Mouse (Mus musculus) midbrain, embryonic 11.5 days (tissue): ENCODE data around the gene Furin. TPM values are rescaled to one million over a fixed set of nuclear protein-coding genes. Genes with fewer than 3 reads are reported as not detected.
A peak's percentile ranks its signal among the peaks of the same experiment; 100 is the strongest.

ENCODE experiments used
- ATAC-seq: fragments of 200-750 bp; cut with Nextera tagmentation; 2 replicates; pipeline ENCODE4 v1.8.0; 2017; ENCODE audit warnings: moderate TSS enrichment, moderate library complexity; ENCODE audit not compliant: low FRiP score
- DNase-seq: peaks from one replicate; pipeline ENCODE4 v3.0.0; 2015; ENCODE audit warnings: low spot score; ENCODE audit errors: missing footprints
- H3K27ac ChIP-seq: fragments of 300-500 bp; sonication (generic); 2 replicates; pipeline ENCODE4 v1.5.1; 2014; ENCODE audit warnings: low read depth, low read length
- H3K27me3 ChIP-seq: fragments of 300-500 bp; sonication (generic); 2 replicates; pipeline ENCODE4 v1.6.1; 2014; ENCODE audit warnings: mild to moderate bottlenecking, low read length, moderate library complexity, mixed read lengths; ENCODE audit not compliant: control insufficient read depth, insufficient read depth
- H3K36me3 ChIP-seq: fragments of 300-500 bp; sonication (generic); 2 replicates; pipeline ENCODE4 v1.6.1; 2014; ENCODE audit warnings: mild to moderate bottlenecking, low read length, moderate library complexity, mixed read lengths; ENCODE audit not compliant: control insufficient read depth, insufficient read depth
- H3K4me1 ChIP-seq: fragments of 300-500 bp; sonication (generic); 2 replicates; pipeline ENCODE4 v1.6.1; 2014; ENCODE audit warnings: low read length; ENCODE audit not compliant: control insufficient read depth, insufficient read depth
- H3K4me2 ChIP-seq: fragments of 300-500 bp; sonication (generic); 2 replicates; pipeline ENCODE4 v1.6.1; 2014; ENCODE audit warnings: mild to moderate bottlenecking, moderate library complexity
- H3K4me3 ChIP-seq: fragments of 300-500 bp; sonication (generic); 2 replicates; pipeline ENCODE4 v1.5.1; 2014; ENCODE audit warnings: low read depth, low read length
- H3K9ac ChIP-seq: fragments of 300-500 bp; sonication (generic); 2 replicates; pipeline ENCODE4 v1.6.1; 2014; ENCODE audit warnings: low read length
- H3K9me3 ChIP-seq: fragments of 300-500 bp; sonication (generic); 2 replicates; pipeline ENCODE4 v1.6.1; 2016; ENCODE audit warnings: low read length; ENCODE audit not compliant: control insufficient read depth
- WGBS: fragments of 180-500 bp; shearing (Covaris S2); extraction: QIAGEN DNeasy Blood & Tissue Kit; methylation state at CpG from one replicate; pipeline ENCODE4 v1.1.7; 2014; 5-methylcytosine and 5-hydroxymethylcytosine counted together
- polyA plus RNA-seq: library from polyadenylated mRNA; unstranded; fragments of >200 nt; fragmentation: Nextera tagmentation; extraction: Ambion mirVana; gene quantifications from 2 replicates; pipeline ENCODE4 v1.2.1, GENCODE M21; 2014

Gene Furin
- polyA plus RNA-seq, 1 experiment from 2014 or later = 2.7 TPM

DNA sequence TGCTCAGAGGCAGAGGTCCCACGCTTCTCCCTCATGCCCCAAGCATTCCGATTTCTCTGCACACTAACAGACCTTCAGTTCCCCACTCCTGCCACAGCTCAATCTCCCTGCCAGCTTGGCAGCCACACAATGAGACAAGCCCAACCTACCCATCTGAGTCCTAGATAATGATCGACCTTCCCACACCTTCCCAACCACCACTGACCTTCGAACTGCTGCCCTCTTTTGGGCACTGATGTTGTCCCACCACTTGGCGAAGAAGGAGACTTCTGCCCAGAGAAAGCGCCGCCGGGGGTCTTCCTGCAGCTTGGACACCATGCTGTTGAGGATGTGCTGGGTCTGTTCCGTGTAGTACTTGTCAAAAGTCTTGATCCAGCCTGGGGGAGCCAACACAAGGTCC is 37.2 kb downstream of the Furin start:
- no peaks in the 10 kb centered on the region for H3K9me3 ChIP-seq
- no peaks in the 10 kb centered on the region for H3K27me3 ChIP-seq
- DNase-seq (no peak), ATAC-seq (no peak)
- peaks cover 11% of the 10 kb centered on the region for H3K4me1 ChIP-seq
- peaks cover 12% of the 10 kb centered on the region; the same call in 1 of the 2 replicates for H3K36me3 ChIP-seq
- H3K4me3 ChIP-seq = no peak overlapping the region
- H3K4me2 ChIP-seq = no peak overlapping the region
- no peak overlapping the region for H3K27ac ChIP-seq
- WGBS = 88% methylated on average over 9 of the region's 9 CpGs
- H3K9ac ChIP-seq = no peak overlapping the region

DNA sequence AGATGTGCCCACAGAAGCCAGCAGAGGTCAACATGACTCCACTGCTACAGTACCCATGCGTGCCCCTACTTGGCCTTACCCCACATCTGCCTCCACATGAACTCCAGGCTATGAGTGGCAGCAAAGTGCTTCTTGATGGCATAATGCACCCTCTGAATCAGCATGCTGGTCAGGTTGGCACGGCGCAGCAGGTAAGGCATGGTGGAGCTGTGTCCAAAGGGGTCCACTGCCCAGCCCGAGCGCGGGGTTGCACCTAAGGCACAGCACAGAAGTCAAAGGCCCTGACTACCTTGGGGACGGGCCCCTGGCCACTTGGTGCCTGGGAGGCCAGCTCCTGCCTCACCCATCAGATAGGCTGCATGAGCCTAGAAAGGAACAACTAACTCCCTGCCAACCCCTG is 38.0 kb downstream of the Furin start:
- Histone ChIP-seq H3K4me1 (peaks cover 11% of the 10 kb centered on the region), H3K27me3 (no peaks in the 10 kb centered on the region), H3K4me3 (no peak overlapping the region), H3K4me2 (no peak overlapping the region), H3K36me3 (peaks cover 12% of the 10 kb centered on the region), H3K9me3 (no peaks in the 10 kb centered on the region), H3K9ac (no peak overlapping the region), H3K27ac (no peak overlapping the region)
- no peak for ATAC-seq
- no peak for DNase-seq
- WGBS = 97% methylated on average over 7 of the region's 7 CpGs

GRCm38 (mm10) chr7:80365759-80366158 is 39.5 kb downstream of the Furin start:
- no peaks in the 10 kb centered on the region for H3K9me3 ChIP-seq
- H3K36me3 ChIP-seq = peaks cover 12% of the 10 kb centered on the region
- WGBS = 91% methylated on average over 2 of the region's 2 CpGs
- ATAC-seq = no peak
- no peak overlapping the region for H3K4me2 ChIP-seq
- H3K27me3 ChIP-seq = no peaks in the 10 kb centered on the region
- peaks cover 11% of the 10 kb centered on the region for H3K4me1 ChIP-seq
- no peak overlapping the region for H3K27ac ChIP-seq
- no peak overlapping the region for H3K9ac ChIP-seq
- H3K4me3 ChIP-seq = no peak overlapping the region
- no peak for DNase-seq

GRCm38 (mm10) chr7:80360435-80360834 is 44.8 kb downstream of the Furin start:
- WGBS = 75% methylated on average over 3 of the region's 3 CpGs
- peaks cover 17% of the 10 kb centered on the region for H3K36me3 ChIP-seq

GRCm38 (mm10) chr7:80358039-80358438 is 47.2 kb downstream of the Furin start:
- WGBS = 67% methylated on average over 4 of the region's 4 CpGs
- H3K9me3 ChIP-seq = no peaks in the 10 kb centered on the region
- H3K4me1 ChIP-seq = peaks cover 4% of the 10 kb centered on the region; the same call in 1 of the 2 replicates
- ATAC-seq (no peak), DNase-seq (no peak)
- H3K27ac ChIP-seq = no peak overlapping the region
- 0 out of 2 replicates have a peak, but pooled peaks cover 2% of the 10 kb centered on the region for H3K27me3 ChIP-seq
- H3K36me3 ChIP-seq = peaks cover 15% of the 10 kb centered on the region
- H3K9ac ChIP-seq = no peak overlapping the region
- H3K4me2 ChIP-seq = no peak overlapping the region
- no peak overlapping the region for H3K4me3 ChIP-seq

More at GRCm38 (mm10) chr7:80360435-80360834, 44.8 kb downstream of the Furin start:
- Histone ChIP-seq H3K4me2 (no peak overlapping the region), H3K27ac (no peak overlapping the region), H3K27me3 (0 out of 2 replicates have a peak, but pooled peaks cover 2% of the 10 kb centered on the region), H3K4me3 (no peak overlapping the region), H3K9me3 (no peaks in the 10 kb centered on the region), H3K9ac (no peak overlapping the region), H3K4me1 (peaks cover 4% of the 10 kb centered on the region; the same call in 1 of the 2 replicates)
- ATAC-seq = no peak
- no peak for DNase-seq

- Histone ChIP-seq H3K36me3 (peaks cover 19% of the 10 kb centered on the region), H3K4me2 (no peak overlapping the region), H3K9me3 (no peaks in the 10 kb centered on the region), H3K27me3 (0 out of 2 replicates have a peak, but pooled peaks cover 2% of the 10 kb centered on the region), H3K4me1 (peaks cover 4% of the 10 kb centered on the region; the same call in 1 of the 2 replicates), H3K9ac (no peak overlapping the region), H3K4me3 (no peak overlapping the region), H3K27ac (no peak overlapping the region)
- WGBS = 21% methylated on average over 8 of the region's 8 CpGs
- ATAC-seq = peak; percentile 71; the same call in 1 of the 2 replicates
- no peak for DNase-seq
Measured at GRCm38 (mm10) chr7:80357156-80357555, 48.1 kb downstream of the Furin start.

DNA sequence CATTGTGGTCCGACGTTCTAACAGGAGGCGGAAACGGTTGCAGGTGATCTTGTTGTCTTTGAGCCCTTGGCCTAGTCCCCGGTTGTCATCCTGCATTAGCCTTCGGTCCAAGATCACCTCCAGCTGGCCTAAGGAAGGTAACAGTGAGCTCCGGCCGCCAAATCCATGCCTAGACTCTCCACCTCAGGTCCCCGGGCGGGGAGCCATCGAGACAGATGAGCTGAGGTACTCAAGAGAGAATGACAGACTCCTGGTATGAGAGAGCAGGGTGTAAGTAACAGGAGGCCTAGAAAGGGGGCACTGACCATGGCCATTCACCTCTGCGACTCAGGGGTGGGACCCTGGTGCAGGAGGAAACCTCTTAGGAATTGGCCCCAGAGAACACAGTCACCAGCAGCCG is 48.9 kb downstream of the Furin start:
- Histone ChIP-seq H3K4me1 (peaks cover 4% of the 10 kb centered on the region; the same call in 1 of the 2 replicates), H3K9ac (no peak overlapping the region), H3K9me3 (no peaks in the 10 kb centered on the region), H3K4me2 (no peak overlapping the region), H3K27me3 (0 out of 2 replicates have a peak, but pooled peaks cover 2% of the 10 kb centered on the region), H3K4me3 (no peak overlapping the region), H3K36me3 (peaks cover 22% of the 10 kb centered on the region), H3K27ac (no peak overlapping the region)
- WGBS = 90% methylated on average over 13 of the region's 13 CpGs
- DNase-seq (no peak), ATAC-seq (no peak)

- DNase-seq (no peak), ATAC-seq (no peak)
- WGBS = 94% methylated on average over 8 of the region's 8 CpGs
- H3K4me2 ChIP-seq = no peak overlapping the region
- H3K27me3 ChIP-seq = 0 out of 2 replicates have a peak, but pooled peaks cover 2% of the 10 kb centered on the region
- H3K27ac ChIP-seq = no peak overlapping the region
- peaks cover 4% of the 10 kb centered on the region; the same call in 1 of the 2 replicates for H3K4me1 ChIP-seq
- no peaks in the 10 kb centered on the region for H3K9me3 ChIP-seq
- H3K36me3 ChIP-seq = peaks cover 20% of the 10 kb centered on the region
- H3K4me3 ChIP-seq = no peak overlapping the region
- no peak overlapping the region for H3K9ac ChIP-seq
Measured at GRCm38 (mm10) chr7:80352920-80353319, 52.3 kb downstream of the Furin start.

- Histone ChIP-seq H3K4me2 (no peak overlapping the region), H3K9ac (no peak overlapping the region), H3K4me1 (no peaks in the 10 kb centered on the region), H3K36me3 (peaks cover 19% of the 10 kb centered on the region), H3K27ac (no peak overlapping the region), H3K27me3 (no peaks in the 10 kb centered on the region), H3K9me3 (no peaks in the 10 kb centered on the region), H3K4me3 (no peak overlapping the region)
- DNase-seq (no peak), ATAC-seq (no peak)
- WGBS = 74% methylated on average over 2 of the region's 2 CpGs
Measured at GRCm38 (mm10) chr7:80350808-80351207, 54.4 kb downstream of the Furin start.
